Mouse (Mus musculus) embryo, embryonic 10.5 days (tissue): Measurements from ENCODE around the gene Prss46.

Source experiments
- DNase-seq: peaks from one replicate; pipeline ENCODE4 v3.0.0-alpha.2; 2015; ENCODE audit warnings: low spot score

Prss46 gene

GRCm38 (mm10) chr9:110858967-110859596 lies 14.8 kb downstream of the Prss46 start:
- DNase-seq: no peak

- DNase-seq: peak; percentile 82
Measured at GRCm38 (mm10) chr9:110871030-110871429, 26.7 kb downstream of the Prss46 start.

GRCm38 (mm10) chr9:110873681-110874659 lies 29.7 kb downstream of the Prss46 start:
- DNase-seq: peak; percentile 35

- DNase-seq: peak; percentile 24
Measured at GRCm38 (mm10) chr9:110874660-110875191, 30.4 kb downstream of the Prss46 start.

GRCm38 (mm10) chr9:110875288-110875695 lies 31.0 kb downstream of the Prss46 start:
- peak; percentile 36 for DNase-seq

- no peak for DNase-seq
Measured at GRCm38 (mm10) chr9:110877353-110877752, 33.0 kb downstream of the Prss46 start.

GRCm38 (mm10) chr9:110877888-110878287 lies 33.6 kb downstream of the Prss46 start:
- no peak for DNase-seq

GRCm38 (mm10) chr9:110879191-110879920 lies 35.0 kb downstream of the Prss46 start, which contains the start of gene Als2cl:
Als2cl (plus strand) TSS chr9:110879870.
- peak; percentile 27 for DNase-seq

- DNase-seq: peak; percentile 44
Measured at GRCm38 (mm10) chr9:110879998-110880561, 35.8 kb downstream of the Prss46 start, which contains the start of gene Tmie. Tmie (minus strand) TSS chr9:110880113.

- DNase-seq: no peak
Measured at GRCm38 (mm10) chr9:110880772-110881171, 36.5 kb downstream of the Prss46 start.

GRCm38 (mm10) chr9:110881953-110882352 lies 37.6 kb downstream of the Prss46 start:
- no peak for DNase-seq

GRCm38 (mm10) chr9:110887388-110888303 lies 43.3 kb downstream of the Prss46 start:
- no peak for DNase-seq

- no peak for DNase-seq
Measured at GRCm38 (mm10) chr9:110888935-110889334, 44.6 kb downstream of the Prss46 start.

- peak; percentile 46 for DNase-seq
Measured at GRCm38 (mm10) chr9:110890026-110890783, 45.9 kb downstream of the Prss46 start.

GRCm38 (mm10) chr9:110891077-110891828 lies 46.9 kb downstream of the Prss46 start:
- DNase-seq: no peak

- no peak for DNase-seq
Measured at GRCm38 (mm10) chr9:110892552-110892951, 48.2 kb downstream of the Prss46 start.

- no peak for DNase-seq
Measured at GRCm38 (mm10) chr9:110893429-110893828, 49.1 kb downstream of the Prss46 start.

GRCm38 (mm10) chr9:110895507-110895906 lies 51.2 kb downstream of the Prss46 start:
- no peak for DNase-seq

GRCm38 (mm10) chr9:110895994-110896393 lies 51.7 kb downstream of the Prss46 start:
- DNase-seq: peak; percentile 28
